Comparison of ENCODE assay signal across 8 mouse cellular contexts in genomic region chr10:60934297-60935286, GRCm38 (mm10).
DNase-seq lines count a peak whose midpoint lies in the region; ATAC-seq lines count a peak whose summit lies in the region.

No protein-coding gene starts in this region.

- DNase-seq in urinary bladder, adult 18-20 months (ENCODE audit: low spot score in 2 of 2): peak; percentile 19 to 61
- no peak for DNase-seq in urinary bladder, adult 2 months (ENCODE audit: low spot score)
- peak; percentile 62 for DNase-seq in embryo, embryonic 10.5 days (ENCODE audit: low spot score)
- peak; percentile 71 to 74 for DNase-seq in heart, postnatal 10 days
- peak; percentile 32 to 33 for DNase-seq in left cerebral cortex, adult 18-20 months (ENCODE audit: low spot score in 2 of 2)
- no peak for DNase-seq in cerebellum, adult 11 months
- DNase-seq in thymus, postnatal 14 days: no peak

- peak; percentile 79 for ATAC-seq in megakaryocyte, adult 5-6 weeks (ENCODE audit: poor library complexity, severe bottlenecking)

- intact Hi-C loops in heart, postnatal 10 days (cut with DNase I): loop anchor here (5.0 kb wide), 1 partner anchor 97 kb away; no protein-coding TSS in a partner anchor

Comparison
In these comparisons a context has a peak if more than half of its experiments do, and no peak if none do; other contexts are left out.
1. DNase-seq: peak in urinary bladder, adult 18-20 months (2 of 2), embryo, embryonic 10.5 days (single experiment), heart, postnatal 10 days (2 of 2) and left cerebral cortex, adult 18-20 months (2 of 2); none in urinary bladder, adult 2 months (single experiment), cerebellum, adult 11 months (single experiment) and thymus, postnatal 14 days (single experiment).